Mouse (Mus musculus): Measurements from ENCODE around the gene Rptor.

Rptor gene

DNA sequence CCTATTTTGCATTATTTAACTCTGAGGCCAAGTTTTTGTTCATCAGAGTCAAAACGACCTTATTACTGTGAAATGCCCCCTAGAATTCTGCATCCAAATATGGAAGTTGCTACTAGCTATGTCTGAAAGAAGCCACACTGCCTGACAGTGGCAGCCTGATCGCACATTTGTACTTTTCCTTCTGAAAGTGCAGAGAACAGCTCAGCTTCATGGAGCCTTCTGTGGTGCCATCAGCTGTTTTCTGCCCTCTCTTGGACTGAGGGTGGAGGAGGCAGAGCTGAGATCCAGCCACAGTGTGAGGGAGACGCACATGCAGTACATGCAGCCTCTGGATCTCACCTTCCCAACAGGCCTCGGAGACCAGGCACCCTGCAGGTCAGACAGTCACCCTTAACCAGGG, 265.9 kb downstream of the Rptor start:
- no peak for DNase-seq

DNA sequence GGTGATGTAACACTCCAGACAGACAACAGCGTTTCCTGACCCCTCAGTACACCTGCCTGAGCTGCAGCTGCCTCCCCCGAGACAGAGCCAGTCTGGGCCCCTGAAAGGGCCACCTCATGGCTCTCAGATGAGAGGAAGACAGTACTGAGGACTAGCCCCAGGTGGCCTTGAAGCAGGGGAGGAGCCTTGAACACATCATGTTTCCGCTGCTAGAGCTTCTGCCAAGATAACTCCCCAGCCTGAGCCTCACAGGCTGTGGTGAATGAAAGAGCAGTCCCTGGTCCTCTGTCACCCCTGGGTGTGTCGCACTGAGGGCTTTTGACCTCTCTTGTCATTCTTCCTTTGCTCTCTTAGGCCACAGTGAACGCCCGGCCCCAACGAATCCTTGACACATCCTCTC, 268.4 kb downstream of the Rptor start:
- no peak for DNase-seq

DNA sequence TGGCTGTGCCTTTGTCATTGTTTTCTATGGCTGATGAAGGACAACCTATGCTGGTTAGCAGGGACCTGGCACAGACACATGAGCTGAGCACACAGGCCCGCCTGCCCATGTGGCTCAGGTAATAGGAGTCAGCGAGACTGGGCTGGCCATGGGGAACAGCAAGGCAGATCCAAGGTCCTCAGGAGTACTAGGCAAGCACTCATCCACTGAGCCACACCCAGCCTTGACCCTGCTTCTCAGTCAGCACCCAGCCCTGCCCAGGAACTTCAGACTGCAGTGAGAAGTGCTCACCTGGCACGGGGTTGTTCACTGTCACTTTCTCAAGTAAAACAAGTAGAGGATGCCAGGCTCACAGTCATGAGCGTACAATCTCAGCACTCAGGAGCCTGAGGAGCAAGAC, 270.9 kb downstream of the Rptor start:
- DNase-seq: no peak

DNA sequence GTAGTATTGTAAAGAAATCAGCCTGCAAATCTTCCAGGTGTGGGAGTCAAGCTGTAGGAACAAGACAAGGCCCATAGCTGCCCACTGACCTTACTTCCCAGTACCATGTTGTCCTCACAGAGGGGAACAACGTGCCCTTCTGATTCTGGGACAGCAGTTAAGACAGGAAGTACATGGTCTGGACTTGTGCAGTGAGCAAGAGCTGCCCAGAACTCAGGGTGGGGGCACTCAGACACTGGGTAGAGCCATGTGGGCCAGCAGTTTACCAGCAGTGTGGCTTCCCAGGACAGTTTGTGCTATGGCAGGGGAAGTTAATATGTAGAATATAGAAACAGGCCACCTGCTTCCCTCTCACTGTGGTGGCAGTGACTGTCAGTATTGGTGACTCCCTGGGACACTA, 272.1 kb downstream of the Rptor start:
- no peak for DNase-seq

GRCm38 (mm10) chr11:119875685-119876084, 273.0 kb downstream of the Rptor start:
- DNase-seq: no peak

DNA sequence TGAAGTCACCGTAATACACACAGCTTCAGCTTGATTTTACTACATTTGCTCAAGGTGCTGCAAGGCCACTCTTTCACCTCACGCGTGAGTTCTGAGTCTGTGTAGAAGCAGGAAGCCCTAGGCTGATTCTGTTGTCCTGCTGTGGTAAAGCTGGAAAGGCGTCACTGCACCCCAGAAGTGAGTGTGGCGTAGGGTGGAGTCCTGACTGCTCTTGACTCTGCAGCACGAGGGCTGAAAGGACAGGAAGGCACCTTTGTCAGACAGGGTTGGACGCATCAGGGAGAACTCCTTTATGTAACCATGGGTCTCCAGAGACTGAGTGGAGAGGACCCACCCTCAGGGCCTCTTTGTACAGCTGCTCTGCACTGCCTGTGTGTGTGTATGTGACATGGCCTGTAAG, 274.4 kb downstream of the Rptor start:
- no peak for DNase-seq

- no peak for DNase-seq
Observed at GRCm38 (mm10) chr11:119879573-119879972, 276.9 kb downstream of the Rptor start.

DNA sequence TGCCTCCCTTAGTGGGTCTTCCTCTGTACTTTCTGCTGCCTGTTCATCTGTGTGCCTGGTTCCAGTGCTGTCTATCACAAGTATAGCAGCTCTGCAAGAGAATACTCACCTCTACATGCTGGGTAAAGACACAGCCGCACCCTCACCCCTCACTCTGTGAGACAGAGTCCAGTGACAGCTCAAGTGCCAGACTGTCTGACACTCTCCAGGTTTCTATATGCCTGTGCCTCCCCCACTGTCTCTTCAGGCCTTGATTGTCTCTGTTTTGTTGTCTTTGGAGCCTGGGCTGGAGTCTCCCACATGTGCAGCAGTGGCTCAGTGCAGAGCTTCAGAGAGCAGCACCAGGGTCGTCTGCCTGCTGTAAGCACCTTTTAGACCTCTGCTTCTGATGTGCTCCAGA, 280.9 kb downstream of the Rptor start:
- no peak for DNase-seq

- DNase-seq: no peak
Observed at GRCm38 (mm10) chr11:119889966-119890365, 287.3 kb downstream of the Rptor start.

GRCm38 (mm10) chr11:119891601-119892215, 289.0 kb downstream of the Rptor start:
- DNase-seq: no peak

- DNase-seq: no peak
Observed at GRCm38 (mm10) chr11:119893667-119894236, 291.0 kb downstream of the Rptor start.

DNA sequence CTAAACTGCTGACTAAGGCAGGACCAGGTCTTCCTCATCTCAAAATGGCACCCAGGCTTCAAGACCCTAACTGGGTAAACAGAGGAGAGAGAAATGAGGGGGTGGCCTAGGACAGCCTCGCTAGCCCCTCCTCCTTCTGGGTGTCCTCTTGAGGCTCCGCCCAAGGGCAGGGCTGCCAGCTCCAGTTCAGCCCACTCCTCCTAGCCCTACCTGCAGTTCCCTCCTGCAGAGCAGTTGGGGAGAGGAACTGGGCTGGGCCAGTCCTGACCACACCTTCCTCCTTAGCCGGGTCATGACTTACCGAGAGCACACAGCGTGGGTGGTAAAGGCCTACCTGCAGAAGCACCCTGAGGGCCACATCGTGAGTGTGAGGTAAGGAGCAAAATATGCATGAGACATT, 291.9 kb downstream of the Rptor start:
- DNase-seq: no peak

DNA sequence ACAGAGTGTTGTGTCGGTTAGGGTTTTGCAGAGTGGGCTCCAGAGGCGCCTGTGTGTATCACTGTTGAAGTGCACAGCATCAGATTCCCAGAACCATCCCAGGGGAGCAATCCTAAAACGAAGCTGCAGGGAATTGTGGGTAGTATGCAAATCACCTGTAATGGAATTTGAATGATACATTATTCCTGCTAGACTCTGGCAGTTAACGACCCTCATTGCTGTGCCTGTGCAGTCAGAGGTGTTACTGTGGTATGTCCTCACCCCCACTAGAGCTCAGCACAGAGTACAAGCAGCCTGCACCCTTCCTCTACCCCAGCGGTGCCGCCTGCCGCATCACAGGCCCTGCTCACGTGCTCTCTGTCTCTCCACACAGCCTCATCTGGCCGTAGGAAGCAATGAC, 294.3 kb downstream of the Rptor start:
- no peak for DNase-seq

GRCm38 (mm10) chr11:119898976-119899375, 296.3 kb downstream of the Rptor start:
- no peak for DNase-seq

GRCm38 (mm10) chr11:119901174-119901573, 298.5 kb downstream of the Rptor start:
- DNase-seq: no peak

GRCm38 (mm10) chr11:119902891-119903290, 300.2 kb downstream of the Rptor start:
- no peak for DNase-seq

- DNase-seq: peak; percentile 82
Observed at GRCm38 (mm10) chr11:119904621-119905286, 302.0 kb downstream of the Rptor start.

DNA sequence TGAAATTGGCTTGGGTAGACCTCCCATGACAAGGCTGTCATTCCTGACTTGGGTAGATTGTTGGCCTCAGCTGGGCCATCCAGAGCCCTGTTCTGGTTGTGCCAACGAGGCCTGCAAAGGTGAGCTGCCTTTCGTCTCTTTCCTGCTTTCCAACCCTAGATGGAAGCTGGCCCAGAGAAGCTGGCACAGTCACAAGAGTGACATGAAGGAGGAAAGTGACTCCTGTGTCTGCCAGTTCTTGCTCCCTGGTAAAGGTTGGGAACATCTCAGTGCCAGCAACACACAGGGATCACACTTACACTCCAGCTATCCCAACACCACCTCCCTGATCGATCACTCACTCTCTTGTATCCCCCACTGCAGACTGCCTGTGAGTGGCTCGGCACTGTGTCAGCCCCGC, 303.1 kb downstream of the Rptor start:
- no peak for DNase-seq

DNA sequence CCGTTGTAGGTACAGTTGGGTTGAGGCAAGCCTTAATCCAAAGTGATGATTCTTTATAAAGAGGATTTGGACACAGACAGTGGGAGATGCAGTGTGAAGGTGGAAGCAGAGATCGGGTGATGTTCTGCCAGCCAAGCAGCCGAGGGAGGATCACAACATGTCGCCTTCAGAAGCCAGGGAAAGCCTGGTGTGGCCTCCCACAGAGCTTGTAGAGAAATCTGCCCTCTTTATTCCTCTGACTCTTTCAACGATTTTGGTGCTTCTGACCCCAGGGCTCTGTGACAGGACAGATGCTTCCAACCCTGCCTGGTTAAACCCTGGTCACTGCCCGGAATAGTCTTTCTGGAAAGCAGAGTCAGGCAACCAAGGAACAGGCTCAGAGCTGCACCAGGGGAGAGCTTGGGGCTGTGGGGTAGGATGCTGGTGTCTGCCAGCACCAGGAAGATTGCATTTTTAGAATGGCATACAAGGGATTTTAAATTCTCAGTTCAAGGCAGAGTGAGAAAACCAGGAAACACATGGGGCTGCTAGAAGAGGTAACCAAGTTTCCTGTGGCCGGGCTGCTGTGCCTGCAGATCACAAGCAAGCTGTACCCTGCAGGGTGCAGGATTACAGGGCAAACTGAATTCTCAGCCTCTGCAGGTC, 304.4 kb downstream of the Rptor start:
- DNase-seq: no peak

DNA sequence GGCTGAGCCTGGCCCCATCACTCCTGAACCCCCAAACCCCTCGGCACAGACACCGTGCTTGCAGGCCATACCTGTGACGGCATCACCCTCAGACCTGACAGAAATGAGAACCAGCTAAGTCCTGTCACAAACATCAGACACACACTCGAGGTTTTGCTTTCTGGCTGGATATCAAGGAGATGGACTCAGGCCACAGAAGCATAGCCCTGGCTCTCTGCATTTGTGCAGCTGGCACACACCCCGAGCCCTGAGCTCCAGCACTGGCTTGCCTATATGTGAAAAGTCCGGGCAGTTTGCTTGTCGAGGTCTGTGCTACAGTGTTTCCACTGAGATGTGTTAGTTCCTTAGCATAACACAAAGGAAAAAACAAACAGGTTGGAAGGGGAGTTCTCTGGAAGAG, 305.0 kb downstream of the Rptor start:
- DNase-seq: no peak

GRCm38 (mm10) chr11:119909436-119909835, 306.7 kb downstream of the Rptor start:
- DNase-seq: peak; percentile 83

DNA sequence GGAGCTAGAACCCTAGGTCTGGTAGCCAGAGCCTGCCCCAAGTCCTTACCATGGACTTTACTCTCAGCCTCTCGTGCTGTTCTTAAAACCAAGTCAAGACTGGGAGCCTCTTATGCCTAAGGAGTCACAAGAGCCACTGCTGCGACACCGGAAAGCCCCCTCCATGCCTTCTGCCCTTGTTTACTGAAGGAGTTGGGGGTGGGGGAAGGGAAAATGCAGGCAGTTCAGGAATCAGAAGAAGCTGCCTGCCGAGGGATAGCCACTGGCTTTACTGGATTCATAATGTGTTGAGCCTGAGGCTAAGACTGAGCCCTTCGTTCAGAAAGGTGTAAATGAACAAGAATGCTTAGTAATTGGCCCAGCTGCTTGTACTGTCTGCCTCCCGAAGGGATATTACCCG, 310.1 kb downstream of the Rptor start:
- no peak for DNase-seq

DNA sequence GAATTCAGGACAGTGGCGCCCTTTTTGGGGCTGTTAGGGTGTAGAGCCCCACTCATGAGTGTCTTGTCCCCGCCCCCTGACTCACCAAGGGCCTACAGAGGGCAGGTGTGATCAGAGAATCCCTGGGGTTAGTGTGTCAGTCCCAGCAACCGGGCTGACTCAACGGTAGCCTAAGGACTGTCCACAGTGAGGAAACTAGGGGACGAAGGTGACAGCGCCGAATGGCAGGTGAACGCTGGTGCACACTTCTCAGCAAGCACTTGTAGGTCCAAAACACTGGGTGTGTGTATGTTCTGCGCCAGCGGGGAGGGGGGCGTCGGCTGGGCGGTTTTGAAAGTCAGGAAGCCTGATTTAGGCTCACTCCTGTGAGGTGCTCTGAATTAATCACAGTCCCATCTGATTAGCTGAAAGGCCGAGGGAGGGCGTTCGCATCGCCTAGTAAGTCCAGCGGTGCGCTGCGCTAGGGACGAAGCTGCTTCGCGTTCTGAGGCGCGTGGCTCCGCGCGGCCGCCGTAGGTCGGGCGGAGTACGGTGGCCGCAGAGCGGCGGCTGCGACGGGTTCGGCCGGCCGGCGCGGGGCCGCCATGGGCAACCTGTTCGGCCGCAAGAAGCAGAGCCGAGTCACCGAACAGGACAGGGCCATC, 310.7 kb downstream of the Rptor start, which contains the start of gene Chmp6:
Chmp6 (plus strand) TSS at position 151 of the 644 bp plus-strand sequence.
- peak; percentile 90 for DNase-seq

DNA sequence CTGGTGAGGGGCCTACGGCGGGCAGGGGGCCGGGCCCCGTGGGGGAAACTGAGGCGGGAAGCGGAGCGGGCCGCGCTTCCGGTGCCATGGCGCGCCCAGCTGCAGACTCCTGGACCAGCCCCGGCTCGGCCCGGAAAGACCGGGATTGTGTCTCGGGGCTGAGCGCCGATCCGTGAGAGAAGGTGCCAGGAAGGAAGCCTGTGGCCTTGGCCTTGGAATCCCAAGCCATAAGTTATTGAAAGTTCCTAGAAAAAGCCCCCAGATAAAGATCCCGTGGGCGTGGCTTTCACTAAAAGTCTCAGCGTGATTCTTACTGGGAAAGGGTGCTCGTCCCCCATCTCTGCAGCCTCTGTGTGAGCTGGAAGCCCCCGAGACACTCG, 311.2 kb downstream of the Rptor start:
- no peak for DNase-seq

All from right cerebral cortex, postnatal 14 days (tissue).